Mouse (Mus musculus) ES-E14 (cell line): ENCODE measurements at regions not wholly inside any gene's neighbourhood (a gene's known extent, or its start where the extent isn't known, plus 50 kb on each side); places are given as distances from the start of the nearest gene placed in this dataset.

Experiments
- CHD2 ChIP-seq: IDR thresholded peaks from 2 replicates; pipeline ENCODE4 v1.6.1; 2014; ENCODE audit warnings: mild to moderate bottlenecking, low read depth, low read length, inconsistent platforms
- HCFC1 ChIP-seq: IDR thresholded peaks from 2 replicates; pipeline ENCODE4 v1.6.1; 2012; ENCODE audit warnings: low read length, inconsistent platforms, borderline replicate concordance; ENCODE audit not compliant: insufficient read depth
- ZNF384 ChIP-seq: IDR thresholded peaks from 2 replicates; pipeline ENCODE4 v1.6.1; 2012; ENCODE audit warnings: low read depth, low read length, inconsistent platforms

GRCm38 (mm10) chr3:54528292-54528691 is 164.3 kb upstream of the Supt20 start:
- TF ChIP-seq HCFC1 (no peak), ZNF384 (no peak), CHD2 (no peak)
